Mouse (Mus musculus): Measurements from ENCODE around the gene Tspear.

DNA sequence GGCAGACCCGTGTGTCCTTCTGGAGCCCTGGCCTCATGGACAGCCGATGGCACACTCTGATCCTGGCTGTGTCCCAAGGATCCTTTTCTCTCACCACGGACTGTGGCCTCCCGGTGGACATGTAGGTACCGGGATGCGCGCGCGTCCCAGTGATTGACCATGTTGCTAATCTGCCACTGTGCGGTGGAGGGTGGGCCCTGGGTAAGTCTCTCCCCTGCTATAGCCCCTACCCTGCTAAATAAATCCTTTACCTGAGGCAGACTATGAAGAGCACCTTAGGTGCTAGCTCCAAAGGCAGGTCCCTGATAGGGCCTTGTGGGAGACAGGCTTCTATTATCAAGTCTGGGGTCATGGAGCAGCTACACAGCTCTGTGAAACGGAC lies 178.4 kb downstream of the Tspear start:
- TF ChIP-seq CTCF (IDR thresholded peaks at IDR 0.05; ENCODE audit: low read depth, low read length) (no peak), POLR2A (IDR thresholded peaks at IDR 0.05; ENCODE audit: insufficient read depth, low read length) (no peak)

Measured in ES-Bruce4 (cell line).